Mouse (Mus musculus) testis, postnatal 14 days (tissue): ENCODE results near the gene Vstm4.

Source experiments
- DNase-seq: peaks from one replicate; pipeline ENCODE4 v3.0.0; 2021; ENCODE audit warnings: low spot score

Vstm4 gene

GRCm38 (mm10) chr14:32947512-32947911 is 91.0 kb downstream of the Vstm4 start:
- DNase-seq, result no peak

- peak; percentile 25 for DNase-seq
Measured at GRCm38 (mm10) chr14:32950312-32951301, 94.1 kb downstream of the Vstm4 start.

- DNase-seq, result no peak
Measured at GRCm38 (mm10) chr14:32956486-32956885, 99.9 kb downstream of the Vstm4 start.

- no peak for DNase-seq
Measured at GRCm38 (mm10) chr14:32958671-32959070, 102.1 kb downstream of the Vstm4 start.

GRCm38 (mm10) chr14:32960481-32960880 is 103.9 kb downstream of the Vstm4 start:
- DNase-seq, result peak; percentile 32

- no peak for DNase-seq
Measured at GRCm38 (mm10) chr14:32964742-32965141, 108.2 kb downstream of the Vstm4 start.

- DNase-seq, result no peak
Measured at GRCm38 (mm10) chr14:32970700-32971099, 114.1 kb downstream of the Vstm4 start.

GRCm38 (mm10) chr14:32984176-32984738 is 127.7 kb downstream of the Vstm4 start:
- DNase-seq, result no peak

- DNase-seq, result no peak
Measured at GRCm38 (mm10) chr14:32986659-32987058, 130.1 kb downstream of the Vstm4 start.
